Mouse (Mus musculus) gastrocnemius, adult 8-10 months (tissue): ENCODE data around the gene Clrn1. TPM values are rescaled to one million over a fixed set of nuclear protein-coding genes. Genes with fewer than 3 reads are reported as not detected.

Experiments
- DNase-seq, 2 experiments: peaks; one replicate each; pipeline ENCODE4 v3.0.0; 2022; ENCODE audit warnings: low spot score in 2 of 2
- total RNA-seq, 4 experiments: library from RNA; stranded (reverse); gene quantifications; 2 replicates each; pipeline ENCODE4 v1.2.4; 2022

Clrn1 gene
- total RNA-seq, 4 experiments from 2014 or later: not detected

DNA sequence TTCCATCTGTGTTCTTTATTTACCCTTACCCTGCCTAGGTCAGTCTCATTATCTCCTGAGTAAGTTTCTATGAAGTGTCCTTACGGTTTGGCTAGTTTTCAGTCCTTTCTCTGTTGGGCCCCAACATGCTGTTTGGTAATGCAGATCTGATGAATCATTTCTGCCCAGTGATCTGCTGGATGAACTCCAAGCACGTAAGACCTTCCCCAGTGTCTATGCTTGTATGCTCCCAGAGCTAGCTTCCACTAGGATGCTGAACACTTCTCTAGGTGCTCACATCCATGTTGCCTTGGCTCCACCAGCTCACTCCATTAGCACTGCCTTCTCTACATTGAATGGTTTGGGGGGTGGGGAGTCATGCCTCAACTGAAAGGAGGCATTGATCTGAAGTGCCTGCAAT, 52.3 kb downstream of the Clrn1 start:
- no peak for DNase-seq

DNA sequence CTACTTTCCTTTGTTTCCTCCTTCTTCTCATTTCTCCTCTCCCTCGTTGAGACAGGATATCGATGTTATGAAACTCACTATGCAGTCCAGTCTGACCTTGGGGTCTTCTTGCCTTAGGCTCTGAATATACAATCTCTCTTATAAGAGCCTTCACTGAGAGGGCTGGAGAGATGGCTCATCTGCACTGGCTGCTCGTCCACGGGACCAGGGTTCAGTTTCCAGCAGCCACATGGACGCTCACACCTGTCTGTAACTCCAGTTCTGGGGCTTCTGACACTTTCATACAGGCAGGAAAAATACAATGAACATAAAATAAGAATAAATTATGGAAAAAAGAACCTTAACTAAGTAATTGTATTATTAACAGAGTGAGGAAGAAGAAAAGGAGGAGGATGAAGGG, 53.6 kb downstream of the Clrn1 start:
- no peak for DNase-seq

DNA sequence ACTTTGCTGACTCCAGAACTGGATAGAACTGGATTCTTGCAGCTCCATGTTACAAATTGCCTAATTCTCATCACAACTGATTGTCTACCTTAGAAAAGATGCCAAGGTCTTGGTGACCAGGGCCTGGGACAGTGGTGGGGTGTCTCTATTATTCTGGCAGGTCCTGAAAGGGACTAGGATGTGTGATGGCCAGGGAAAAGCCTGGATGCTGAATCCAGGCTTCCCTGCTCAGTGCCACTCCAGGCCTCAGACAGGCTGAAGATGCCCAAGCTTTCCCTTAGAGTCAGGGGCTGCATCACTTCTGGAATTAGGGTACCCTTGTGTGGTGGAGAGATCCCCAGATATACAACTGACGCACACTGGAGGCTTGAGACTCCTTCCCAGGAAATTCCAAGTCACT, 55.2 kb downstream of the Clrn1 start:
- DNase-seq: no peak

DNA sequence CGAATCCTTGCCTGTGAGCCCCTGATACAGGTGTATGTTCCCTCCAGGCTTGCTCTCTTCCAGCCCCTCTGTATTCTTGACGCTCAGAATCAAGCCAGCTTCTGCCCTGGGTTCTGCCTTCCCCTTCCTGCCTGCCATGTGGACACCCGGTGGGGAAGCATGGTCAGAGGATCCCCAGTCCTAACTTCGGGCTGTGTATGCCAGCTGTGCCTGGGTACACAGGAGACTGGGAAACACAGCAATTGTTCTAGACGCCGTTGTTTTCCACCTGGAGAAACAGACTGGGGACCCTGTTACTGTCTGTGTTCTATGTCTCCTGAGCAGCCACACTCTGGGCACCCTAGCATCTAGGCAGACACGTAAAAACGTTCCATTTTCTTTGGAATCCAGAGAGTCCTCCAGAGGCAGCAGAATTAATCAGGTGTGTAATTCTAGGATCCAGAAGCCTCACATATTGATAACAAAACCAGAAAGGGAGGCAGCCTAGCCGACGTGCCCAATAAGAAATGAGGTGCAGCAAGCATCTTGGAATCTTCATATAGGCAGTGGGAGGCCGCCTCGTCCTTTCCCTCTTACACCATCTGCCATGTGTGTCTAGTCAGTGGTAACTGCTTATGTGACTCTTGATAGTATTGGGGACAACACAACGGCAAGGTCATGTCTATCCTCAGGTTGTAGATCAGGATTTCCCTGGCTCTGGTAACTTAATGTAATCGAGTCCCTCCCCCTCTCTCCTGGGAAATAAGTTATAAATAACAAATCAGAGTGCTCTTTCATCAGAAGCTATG, 56.6 kb downstream of the Clrn1 start:
- DNase-seq: no peak

DNA sequence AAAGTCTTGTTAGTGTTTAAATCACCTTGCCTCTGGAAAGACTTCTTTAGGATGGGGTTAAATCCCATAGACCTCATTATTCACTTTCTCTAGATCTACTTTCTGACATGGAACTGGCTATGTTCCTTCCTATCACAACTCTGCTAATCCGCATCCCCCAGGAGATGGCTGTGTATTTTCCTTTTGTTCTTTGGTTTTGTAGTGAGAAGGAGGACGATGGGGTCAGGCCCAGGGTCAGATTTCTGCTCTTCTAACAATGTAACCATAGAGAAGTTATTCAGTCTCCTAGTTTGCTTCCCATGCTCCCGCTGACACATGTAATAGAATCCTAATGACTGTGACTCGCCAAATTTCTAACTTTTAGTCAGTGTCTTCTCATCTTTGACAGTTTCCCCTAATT, 58.9 kb downstream of the Clrn1 start:
- no peak for DNase-seq

DNA sequence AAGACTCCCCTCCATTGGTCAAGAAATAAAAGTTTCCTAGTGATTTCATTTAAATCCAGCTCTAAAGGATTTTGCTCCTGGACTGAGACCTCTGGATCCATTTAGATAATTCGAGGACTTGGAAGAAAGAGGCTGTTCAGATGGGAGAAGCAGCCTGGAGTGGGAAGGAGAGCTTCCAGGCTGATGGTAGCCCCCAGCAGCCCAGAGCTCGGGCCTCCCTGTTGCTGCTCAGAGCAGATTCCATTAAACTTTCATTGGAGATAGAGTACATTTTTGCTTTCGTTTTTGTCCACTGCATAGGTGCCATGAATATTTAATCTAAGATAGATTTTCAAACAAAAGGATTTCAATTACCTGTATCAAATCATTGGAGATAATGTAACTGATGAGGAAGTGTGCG, 62.9 kb downstream of the Clrn1 start, which contains the start of gene Mindy4b-ps:
Gene Mindy4b-ps (minus strand): TSS at position 101 of the 400 bp plus-strand sequence.
- DNase-seq: no peak

DNA sequence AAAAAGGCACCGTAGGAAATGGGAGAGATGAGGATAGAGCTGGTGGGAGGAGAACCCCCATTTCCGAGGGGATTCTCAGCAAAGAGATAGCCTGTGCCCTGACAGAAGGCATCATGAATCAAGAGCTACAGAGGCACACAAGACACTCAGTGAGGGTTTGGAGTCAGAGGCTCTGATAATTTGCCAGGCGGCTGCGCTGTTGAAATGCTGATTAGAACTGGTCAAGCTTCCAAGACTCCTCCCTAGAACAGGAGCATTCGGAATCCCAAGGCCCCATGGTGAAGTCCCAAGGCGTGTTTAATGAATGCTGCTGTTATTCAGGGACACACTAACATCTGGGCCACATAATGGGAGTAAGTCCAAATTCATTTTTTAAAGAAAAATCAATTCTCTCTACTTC, 67.8 kb downstream of the Clrn1 start:
- no peak for DNase-seq

DNA sequence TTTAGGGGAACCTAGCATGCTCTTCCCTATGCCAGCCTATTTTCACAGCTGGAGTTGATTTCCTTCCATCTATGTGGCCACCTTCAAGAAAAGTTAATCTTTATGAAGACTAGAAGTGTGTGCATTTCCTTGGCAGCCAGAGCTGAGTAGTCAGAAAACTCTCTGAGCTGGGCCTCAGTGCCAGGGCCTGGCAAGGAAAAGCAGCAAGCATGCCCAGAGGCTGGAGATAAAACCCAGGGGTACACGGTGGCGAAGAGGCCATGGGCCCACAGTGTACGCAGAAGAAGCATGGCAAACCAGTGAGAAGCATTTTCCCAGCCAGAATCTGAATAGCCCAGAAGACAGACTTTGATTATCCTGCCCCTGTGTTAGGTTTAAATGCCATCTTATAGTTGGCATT, 70.9 kb downstream of the Clrn1 start:
- DNase-seq: no peak

DNA sequence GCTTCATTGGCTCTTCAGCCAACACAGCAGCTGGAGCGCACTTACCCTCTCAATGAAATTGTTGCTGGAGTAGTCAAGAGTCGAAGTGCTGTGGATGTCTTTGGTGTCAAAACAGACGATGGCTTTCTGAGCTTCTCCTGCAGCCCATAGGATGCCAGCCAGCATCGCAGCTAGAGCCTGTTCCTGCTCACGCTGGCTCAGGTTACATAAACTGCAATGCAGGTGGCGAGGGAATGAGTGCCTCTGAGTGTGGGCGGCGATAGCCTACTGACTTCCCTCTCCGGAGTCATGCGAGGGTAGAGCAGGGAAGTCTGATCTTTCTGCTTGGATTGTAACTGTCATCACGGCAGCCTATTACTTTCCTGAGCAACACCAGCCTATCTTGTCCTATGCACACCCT, 74.8 kb downstream of the Clrn1 start:
- DNase-seq: no peak

DNA sequence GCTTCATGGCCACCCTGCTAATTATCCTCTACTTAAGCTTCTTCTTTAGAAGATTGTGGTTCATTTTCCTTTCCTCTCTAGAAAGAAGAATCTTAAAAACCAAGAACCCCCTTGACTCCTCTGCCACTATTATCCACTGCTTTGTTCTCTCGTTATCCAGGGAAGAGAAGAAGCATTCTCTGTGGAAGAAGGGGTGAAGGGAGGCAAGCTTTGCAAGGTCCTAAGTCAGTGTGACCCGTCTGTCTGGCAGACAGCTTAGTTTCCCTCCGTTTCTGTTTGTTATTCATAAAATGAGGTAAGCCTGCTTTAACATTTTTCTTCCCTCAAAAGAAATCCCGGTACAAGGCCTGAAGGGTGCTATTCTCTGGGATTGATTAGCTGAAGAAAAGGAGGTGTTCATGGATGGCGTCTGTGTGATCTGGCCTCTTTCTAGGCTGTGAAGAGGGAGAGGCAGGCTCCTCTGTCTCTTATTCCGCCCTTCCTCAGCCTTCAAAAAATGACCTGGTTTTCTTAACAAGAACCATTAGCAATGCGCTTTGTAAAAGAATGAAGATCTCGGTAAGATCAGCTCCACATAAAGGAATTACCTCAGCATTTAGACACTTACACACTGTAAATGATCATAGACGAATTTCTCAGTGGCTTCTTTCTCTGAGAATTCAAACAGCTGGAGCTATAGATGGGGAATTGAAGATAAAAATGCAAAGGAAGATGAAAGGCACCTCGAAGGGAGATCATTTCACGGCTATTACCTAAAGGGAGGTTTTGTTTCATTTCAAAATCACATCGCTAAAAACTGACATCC, 75.8 kb downstream of the Clrn1 start:
- DNase-seq: no peak

DNA sequence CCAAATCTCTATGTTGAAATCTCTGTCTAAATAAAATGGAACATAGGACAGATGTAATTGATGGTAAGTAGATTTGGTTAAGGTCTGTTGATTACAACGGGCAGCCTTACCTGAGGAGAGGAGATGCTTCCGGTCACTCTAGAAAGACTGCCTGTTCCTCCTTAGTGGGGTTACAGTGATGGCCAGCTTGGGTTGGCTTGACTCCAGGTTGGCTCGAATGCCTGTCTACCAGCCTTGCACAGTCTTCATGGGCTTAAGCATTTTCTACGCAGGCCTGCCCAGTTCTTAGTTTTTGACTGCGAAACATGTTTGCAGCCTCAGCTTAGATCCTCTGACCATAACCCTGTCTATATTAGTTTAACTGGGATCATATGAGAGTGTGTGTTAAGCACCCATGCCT, 76.5 kb downstream of the Clrn1 start:
- no peak for DNase-seq

DNA sequence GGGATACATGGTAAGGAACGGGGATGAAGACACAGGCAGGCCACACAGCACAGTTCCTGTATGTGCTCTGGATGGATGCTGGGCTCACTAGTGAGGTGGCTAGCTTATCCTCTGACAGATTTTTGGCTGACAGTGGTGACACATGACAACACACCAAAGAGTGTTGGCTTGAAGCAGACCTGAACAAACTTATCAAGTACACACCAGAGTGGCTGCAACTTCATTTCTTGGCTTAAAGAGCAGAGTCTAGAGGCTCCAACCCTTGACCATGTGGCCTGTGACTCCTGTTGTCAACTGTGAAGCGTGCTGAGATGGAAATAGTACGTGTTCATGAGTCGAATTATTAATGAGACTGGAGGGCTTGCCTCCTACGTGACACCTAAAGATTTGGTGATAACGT, 80.4 kb downstream of the Clrn1 start:
- no peak for DNase-seq

DNA sequence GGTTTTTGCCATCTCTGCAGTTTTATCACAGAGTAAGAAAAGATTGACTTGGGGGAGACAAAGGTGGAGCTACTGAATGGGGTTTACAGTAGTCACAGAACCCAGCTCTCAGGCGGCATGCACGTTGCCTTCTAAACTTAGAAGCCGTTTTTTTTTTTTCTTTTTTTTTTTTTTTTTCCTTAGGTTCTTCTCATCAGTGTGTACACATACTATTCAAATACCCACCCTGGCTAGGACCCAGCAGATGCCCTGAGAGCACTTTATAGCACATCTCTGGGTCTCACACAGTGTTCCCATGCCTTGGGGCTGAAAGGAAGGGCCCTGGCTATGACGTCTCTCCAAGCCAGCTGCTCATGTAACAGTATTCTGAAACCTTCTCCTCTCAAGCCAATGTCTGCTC, 86.5 kb downstream of the Clrn1 start:
- DNase-seq: no peak

DNA sequence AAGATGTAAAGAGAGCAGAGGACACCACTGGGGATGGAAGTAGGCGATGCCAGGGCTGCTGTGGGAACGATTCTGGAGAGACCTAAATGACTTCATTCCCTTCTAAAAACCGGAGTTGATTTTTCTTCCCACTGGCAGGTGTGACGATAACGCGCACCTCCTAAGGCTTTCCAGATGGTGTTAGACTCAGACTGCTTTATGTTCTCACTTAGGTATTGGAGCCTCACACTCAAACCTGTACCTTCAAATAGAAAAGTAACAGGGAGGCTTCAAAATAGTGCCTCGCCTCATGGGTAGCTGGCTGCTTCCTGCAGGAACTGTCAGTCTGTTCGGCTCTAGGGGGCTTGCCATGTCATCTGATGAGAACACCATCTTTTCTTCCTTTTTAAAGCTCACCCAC, 86.9 kb downstream of the Clrn1 start:
- DNase-seq: no peak

Other genes starting within 250 kb of the Clrn1 start
- gene Erich6, start 248.1 kb downstream of the Clrn1 start, total RNA-seq: not detected
- gene Siah2, start 192.9 kb downstream of the Clrn1 start, total RNA-seq: 10 to 100 TPM in 2 of 4 experiments, 1 to 10 TPM in 2; 8.5 to 11.6 (median 9.6) TPM
- not detected for gene Mindy4b-ps, start 63.0 kb downstream of the Clrn1 start, total RNA-seq
- gene Med12l, start 120.5 kb upstream of the Clrn1 start, total RNA-seq: under 1 TPM; 0.29 to 0.64 (median 0.34) TPM
- gene Gpr171, start 216.5 kb upstream of the Clrn1 start, total RNA-seq: under 1 TPM in 1 of 4 experiments, not detected in 3; 0.13 TPM